Mouse (Mus musculus): Measurements from ENCODE around the gene Erich6b.

The Erich6b gene

DNA sequence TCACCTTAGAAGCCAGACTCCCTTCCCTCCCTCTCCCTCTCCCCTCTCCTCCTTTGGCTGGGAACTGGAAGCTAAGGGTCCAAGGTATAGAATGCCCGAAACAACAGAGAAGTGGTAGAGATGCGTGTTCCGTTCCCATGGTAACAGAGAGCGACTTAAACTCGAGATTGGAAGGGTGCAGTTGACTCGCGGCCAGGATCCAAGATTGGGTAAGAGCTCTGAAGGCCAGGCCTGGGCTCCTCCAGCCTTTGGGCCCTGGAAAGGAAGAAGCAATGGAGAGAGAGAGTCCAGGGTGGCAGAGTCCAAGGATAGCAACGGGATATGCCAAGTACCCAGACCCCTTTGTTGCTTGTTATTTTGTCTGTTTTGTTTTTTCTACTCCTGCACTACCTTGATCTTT lies at the start of gene Erich6b:
TSS of gene Erich6b (plus strand) at position 180 of the 400 bp plus-strand sequence.
- no peak for DNase-seq

DNA sequence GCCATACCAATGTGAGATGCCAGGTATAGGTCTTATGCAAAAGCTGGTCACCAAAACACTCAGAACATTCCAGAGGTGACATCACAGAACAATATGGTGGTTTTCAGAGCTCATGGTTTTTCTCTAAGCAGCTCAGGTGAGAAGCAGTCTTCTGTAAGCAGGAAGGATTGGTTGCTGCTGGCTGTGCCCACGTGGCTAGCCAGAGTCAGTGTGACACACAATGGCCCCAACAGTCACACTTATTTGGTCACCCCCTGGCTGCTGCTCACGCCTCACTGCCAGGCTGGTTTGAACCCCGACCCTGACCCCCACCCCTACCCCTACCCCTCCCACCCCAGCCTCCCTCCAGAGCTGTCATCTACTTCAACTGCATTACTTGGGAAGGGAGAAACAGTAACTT lies 49.1 kb upstream of the Erich6b start, which contains the start of gene Spert:
TSS of gene Spert (minus strand) at position 139 of the 400 bp plus-strand sequence.
- no peak for DNase-seq

DNA sequence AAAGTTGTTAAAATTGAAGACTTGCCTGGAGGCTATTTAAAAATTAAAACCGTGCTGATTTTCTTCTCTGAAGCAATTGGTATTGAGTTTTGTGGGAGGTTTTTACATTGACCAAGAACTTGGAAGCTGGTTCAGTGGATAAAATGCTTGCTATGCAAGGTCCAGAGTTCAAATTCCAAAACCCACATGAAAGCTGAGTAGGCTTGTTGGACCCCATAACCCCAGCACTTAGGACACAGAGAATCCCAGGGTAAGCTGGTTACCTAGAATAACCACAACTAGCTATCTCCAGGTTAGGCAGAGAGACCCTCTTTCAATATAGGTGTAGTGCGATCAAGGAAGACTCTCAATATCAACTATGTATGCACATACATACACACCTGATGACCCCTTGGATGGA lies 32.9 kb upstream of the Erich6b start:
- DNase-seq = no peak

DNA sequence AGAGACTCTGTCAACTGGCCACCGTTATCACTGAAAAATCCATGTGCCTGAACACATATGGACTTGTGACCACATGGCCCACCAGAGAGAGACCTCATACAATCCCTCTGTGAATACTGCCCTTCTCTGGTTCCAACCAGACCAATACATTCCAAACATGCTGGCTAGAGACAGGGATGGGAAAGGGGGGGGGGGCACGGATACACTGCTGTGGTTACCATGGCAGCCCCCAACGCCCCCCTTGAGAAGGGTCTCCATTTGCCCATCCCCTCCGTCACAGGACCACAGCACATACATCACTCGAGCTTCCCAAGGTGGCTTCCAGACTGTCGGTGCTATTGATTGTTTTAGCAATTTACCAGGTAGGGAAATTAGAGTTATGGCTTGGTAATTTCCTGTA lies 25.7 kb upstream of the Erich6b start:
- no peak for DNase-seq

DNA sequence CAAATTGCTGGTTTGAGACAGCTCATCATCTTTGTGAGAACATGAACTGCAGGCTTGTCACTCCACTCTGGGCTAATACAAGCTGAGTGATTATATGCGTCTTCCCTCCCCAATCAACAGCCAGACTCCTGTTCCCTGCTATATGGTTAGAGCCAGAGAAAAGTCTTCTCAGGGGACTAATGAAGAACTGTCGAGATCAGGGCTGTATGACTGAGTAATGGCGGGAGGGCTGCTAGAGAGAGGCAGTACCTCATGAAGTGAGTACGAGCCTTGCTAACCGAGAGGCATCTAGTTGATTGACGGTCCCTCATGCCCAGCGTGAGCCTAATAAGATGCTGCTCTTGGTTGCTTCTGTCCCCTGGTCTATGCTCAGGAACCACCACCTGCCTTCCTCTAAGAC lies 19.1 kb upstream of the Erich6b start:
- no peak for DNase-seq

DNA sequence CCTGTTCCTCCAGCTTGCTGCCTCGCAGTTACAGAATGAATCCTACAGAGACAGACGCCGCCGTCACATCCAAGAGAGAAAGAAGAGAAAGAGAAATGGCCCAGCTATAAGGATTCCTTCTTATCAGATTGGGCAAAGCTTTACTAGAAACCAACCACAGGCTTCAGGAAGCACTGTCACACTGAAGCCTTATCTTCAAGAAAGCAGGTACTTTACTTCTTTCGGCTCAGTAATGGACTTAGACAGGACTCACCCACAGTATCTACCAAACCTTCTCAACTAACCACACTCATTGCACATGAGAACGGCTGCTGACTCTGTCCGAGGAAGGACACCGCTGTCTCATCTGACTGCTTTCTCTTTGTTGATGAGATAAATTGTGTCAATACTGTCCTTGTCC lies 13.2 kb upstream of the Erich6b start:
- DNase-seq = no peak

DNA sequence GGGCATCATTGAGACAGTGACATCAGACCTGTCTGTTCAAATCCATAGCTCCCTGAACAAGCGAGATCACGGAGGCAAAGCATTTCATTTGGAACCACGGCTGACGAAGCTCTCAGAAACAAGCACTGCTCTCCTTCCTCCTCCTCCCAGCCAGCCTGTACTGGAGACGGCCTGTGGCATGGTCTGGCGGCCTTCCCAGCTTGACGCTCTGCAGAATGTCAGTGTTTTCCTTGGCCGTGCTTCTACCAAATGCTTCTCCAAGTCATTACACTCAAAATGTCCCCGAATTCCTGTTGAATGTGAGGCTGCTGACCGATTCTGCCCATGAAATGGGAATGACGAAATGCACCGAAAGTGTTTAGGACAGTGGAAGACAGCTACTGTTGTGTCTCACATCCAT lies 6.7 kb upstream of the Erich6b start:
- DNase-seq = no peak

DNA sequence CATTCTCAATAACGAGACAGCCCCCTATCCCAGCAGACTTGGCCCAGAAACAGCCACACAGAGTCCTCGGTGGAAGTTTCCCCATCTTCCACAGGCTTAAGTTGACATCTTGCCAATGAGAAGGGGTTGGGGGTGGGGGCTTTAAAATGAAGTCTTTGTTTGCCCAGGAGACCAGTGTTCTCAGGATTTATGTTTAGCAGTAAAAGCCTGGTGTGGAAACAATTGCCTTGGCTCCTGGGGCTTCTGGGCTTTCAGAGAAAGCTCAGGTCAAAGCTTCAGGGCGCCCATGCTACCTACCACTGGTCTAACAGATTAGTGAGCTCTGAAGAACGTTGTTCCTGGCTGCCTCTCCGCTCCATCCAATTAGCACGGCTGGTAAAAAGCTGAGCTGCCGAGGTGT lies 6.0 kb upstream of the Erich6b start:
- no peak for DNase-seq

DNA sequence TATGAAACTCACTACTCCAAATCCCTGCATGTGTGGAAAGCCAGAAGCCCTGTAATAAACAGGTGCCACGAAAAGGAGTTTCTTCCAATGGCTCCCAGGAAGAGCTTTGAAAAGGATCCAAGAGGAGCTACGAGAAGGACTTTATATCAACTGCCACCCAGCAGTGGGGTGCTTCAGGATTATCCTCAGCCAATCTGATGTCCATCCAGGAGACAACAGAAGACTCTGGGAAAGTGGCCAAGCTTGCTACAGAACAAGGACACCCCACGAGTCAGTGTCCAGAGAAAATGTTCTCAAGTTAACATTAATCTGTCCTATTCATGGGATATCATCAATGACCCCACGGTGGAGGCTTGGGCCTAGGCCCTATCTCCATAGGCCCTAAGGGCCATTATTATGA lies 4.4 kb upstream of the Erich6b start:
- no peak for DNase-seq

DNA sequence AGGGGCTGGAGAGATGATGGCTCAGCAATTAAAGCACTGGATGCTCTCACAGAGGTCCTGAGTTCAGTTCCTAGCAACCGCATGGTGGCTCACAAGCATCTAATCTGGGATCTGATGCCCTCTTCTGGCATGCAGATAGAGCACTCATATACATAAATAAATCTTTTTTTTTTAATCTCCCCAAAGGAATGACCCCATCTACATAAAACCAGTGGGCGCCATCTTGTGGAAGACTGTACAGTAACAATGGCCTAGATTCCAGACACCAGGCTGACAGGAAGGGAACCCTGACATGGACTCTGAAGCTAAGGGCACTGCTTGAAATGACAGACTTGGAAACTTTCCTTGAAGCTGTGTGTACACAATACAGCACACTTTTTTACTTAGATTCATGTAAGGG lies 1.2 kb upstream of the Erich6b start:
- no peak for DNase-seq

DNA sequence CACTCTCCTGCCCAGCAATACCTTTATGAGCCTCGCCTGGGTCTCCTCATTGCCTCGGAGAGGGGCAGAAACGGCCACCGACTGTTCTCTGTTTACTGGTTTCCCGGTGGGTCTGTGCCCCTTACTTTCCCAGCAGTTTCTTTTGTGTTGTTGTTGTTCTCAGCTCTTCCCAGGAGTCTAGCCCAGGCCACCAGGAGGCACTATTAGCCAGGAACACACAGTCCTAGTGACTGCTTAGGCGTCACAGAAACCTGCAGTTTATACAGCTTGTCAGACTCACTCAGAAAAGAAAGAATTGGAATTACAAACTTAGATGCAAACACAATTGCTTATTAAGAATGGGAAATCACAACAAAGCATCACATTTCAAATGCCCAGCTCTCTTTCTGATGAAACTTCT lies 690 bp upstream of the Erich6b start:
- peak; percentile 6 for DNase-seq

DNA sequence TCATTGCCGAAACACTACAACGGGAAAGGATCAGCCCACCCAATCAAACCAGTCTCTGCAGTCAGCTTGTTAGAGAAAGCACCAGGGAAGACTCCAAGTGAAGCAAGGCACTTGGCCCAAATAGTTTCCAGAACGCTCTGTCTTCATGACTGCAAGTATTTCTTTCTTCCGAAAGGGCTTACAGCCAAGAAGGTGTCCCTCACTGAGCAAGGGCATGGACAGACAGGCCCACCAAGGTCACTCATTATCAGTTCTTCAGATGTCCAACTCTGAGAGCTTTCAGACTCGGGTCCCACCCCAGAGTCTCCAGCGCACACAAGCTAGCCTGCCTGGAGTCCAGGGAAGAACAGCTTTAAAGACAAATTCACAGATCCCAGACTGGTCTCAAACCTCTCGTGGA lies 3.4 kb downstream of the Erich6b start:
- no peak for DNase-seq

DNA sequence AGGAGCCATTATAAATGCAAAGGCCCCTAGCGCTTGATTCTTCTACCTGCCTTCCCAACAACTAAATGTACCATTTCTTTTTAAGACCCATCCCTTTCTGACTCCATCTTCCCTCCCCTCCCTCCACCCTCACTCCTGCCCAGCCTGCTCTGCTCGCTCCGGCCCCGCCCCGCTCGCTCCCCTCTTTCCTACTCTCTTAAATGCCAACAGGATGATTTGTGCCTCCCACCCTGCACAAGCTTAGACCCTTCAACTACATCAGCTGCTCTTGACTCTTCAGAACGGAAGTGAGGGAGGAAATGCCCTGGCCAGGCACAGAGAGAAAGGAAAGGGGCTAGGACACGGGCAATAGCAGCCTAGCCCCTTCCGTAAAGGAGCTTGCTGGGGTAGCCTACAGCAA lies 4.0 kb downstream of the Erich6b start:
- no peak for DNase-seq

DNA sequence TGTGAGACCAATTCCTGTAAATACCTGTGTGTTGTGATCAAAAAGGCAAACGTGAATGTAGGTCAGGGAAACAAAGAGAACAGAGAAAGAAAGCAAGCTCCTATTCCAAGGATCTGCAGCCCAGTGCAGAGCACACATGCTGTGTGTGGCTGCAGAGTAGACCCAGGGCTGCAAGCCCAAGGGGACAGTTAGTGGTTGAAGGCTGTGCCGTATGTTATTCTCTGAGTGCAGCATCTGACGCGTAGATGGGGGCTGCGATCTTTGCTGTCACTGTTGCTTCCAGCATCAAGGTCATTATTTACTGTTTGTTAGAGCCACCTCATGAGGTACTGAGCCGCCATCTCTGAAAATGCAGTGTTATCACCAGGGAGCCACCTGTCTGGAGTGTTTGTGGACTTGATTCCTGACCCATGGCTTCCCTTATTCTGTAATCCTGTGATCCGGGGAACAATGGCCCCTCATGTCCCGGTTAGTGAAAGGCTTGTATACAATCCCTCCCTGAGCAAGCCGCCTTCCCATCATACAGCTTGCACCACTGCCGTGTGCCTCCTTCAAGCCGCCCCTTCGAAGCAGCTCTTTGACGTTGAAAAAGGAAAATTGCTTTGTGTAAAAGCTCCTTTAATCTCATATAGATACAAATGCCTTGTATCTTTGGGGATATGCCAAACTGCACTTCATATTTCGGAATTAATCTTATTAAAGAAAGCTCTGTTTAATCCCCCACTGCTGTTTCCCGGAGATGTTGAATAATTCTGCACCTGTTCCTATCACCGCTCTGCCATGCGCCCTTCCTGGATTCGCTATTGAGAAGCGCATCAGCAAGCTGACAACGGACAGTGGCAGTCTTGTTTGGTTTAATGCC lies 5.1 kb downstream of the Erich6b start:
- DNase-seq = no peak

DNA sequence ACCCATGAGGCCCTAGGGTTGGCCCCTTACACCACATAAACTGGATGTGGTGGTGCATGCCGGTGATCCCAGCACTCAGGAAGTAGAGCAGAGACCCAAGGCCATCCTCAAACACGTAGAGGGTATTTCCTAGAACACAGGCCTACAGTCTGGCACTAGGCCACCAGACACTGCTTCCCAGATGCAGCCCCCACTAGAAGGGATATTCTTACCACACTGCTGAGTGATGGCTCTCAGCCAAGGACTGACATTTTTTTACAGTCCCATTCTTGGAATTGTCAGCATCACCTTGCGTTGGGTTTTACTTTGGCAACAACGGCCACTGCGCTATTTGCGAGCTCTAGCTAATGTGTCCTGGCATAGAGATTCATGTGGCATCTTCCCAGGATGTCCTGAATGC lies 18.9 kb downstream of the Erich6b start:
- no peak for DNase-seq

DNA sequence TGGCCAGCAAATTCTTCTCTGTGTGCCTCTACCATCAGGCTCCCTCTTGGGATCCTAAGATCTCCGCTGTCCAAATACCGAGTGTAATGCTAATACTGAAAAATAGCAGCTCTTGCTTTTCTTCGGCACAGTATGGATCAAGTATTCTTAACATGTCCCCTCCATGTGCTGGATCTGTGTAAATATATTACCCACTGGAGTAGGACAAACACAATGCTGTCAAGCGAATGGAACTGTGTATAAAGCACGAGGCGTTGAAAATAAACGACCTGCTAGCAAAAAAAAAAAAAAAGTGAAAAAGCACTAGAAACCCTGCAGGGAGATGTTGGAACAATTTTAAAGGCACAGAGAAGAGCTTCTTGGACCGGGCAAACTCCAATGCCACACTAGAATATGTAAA lies 19.5 kb downstream of the Erich6b start:
- no peak for DNase-seq

DNA sequence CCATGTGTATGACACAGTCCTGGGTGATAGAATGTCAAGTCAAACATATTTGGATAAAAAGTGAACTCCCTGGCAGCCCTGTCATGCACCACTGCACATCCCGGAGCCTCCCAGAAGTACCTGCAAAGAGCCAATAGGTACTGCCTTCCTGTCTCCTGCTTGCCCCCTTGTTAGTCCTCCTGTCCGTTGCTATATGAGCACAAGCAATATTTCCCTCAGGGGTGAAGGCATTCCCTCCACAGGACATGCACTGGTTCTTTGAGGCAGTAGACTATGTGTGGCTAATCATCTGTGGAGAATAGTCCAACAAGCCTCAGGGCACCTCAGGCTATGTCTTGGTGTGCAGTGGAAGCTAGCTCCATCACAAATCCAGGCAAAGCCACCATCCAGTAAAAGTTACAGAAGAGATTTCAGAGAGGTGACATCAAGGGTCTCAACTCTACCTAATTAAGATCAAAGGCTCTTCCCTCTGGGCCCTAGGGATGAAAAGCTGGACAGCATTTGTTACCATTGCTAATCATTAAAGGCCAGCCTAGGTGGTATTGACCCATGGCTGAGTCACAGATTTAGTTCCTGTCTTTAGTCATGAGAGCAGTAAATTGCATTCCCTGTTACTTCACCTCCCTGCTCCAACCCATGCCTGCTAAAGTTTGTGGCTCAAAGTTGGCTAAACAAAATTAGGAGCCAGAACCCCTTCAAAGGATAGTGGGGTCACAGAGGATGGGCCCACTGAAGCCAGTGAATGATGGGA lies 23.5 kb downstream of the Erich6b start:
- no peak for DNase-seq

DNA sequence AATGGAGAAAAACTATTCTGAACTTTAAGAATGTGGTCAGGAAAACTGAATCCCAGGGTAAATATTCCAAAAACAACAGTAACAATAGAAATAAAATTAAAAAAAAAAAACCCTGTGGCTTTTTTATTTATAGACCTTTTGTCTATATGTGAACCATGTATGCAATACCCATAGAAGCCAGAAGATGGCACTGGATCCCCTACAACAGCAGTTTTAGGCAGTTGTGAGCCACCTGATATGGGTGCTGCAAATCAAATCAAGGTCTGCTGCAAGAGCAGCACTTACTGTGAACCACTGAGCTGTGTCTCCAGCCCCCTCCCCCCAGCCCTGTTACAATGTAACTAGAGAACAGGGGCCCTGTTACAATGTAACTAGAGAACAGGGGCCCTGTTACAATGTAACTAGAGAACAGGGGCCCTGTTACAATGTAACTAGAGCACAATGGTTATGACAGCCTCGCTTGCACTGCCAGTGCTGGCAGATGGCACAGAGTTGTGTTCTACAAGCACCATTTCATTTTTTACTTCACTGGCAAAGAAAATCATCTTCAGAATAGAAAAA lies 27.1 kb downstream of the Erich6b start:
- DNase-seq = no peak

DNA sequence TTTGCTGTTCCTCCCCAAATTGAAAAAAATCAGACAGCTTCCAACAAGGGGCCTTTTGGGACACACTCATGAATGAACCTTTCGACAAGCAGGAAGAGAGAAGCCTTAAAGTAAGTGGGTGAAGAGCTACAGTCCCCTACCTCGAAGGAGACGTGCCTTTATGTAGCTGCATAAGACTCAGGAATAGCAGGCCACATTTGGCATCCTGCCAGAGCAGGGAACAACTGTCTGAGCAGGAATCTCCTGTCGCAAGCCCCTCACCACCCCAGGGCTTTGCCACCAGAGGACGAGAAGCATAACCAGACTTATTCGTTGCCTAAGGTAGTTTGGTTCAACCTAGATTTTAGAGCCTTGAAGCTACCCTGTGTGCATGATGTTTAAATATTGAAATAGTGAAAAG lies 34.3 kb downstream of the Erich6b start:
- DNase-seq = no peak

DNA sequence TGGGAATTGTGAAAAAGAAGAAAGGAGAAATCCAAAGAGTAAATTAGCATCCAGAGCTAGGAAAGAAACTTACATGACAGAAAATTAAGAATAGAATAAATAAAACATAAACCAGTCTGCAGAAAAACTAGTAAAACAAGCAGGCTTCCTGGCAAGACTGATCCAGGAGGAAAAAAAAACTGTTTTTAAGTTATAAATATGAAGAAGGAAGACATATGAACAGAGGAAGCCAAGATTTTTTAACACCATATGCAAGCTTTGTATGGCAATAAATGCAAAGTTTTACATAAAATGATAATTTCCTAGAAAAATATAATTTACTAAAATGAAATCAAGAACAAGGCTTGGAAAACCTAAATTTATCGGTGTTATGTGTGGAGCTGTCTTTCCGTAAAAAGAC lies 48.4 kb downstream of the Erich6b start:
- DNase-seq = no peak

DNA sequence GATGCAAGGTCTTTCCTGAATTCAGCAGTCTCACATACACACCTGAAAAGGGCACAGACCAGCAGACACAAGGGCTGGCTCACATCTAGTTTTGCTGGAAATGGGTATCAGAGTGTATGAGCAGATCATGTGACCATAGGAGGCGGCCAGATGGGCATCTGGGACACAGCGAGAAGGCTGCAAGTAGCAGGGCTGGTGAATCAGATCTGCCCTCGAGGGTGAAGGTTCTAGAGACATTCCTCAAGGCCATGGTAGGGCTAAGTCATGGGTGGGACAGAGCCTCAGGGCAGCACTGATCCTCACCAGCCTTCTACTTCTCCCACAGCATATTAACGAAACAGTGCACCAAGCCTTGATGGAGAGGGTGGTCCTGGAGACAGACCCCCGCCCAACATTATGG lies 54.0 kb downstream of the Erich6b start:
- no peak for DNase-seq

DNA sequence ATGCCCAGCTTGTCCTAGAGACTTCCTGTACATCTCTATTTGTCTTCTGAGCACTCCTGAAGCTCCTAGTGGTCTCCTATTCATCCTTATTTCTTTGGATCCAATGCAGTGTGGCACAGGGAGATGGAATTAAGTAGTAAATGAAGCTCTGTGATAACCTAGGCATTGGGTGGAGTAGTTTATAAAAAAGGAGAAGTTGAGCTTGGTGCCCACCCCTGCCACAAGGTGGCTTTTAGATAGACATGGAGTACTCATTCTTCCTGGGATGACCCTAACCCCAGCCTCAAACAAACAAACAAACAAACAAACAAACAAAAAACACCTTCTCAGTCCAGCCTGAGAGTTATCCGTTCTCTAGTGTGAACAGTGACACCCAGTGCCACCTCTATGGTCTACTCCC lies 55.9 kb downstream of the Erich6b start:
- DNase-seq = no peak

DNA sequence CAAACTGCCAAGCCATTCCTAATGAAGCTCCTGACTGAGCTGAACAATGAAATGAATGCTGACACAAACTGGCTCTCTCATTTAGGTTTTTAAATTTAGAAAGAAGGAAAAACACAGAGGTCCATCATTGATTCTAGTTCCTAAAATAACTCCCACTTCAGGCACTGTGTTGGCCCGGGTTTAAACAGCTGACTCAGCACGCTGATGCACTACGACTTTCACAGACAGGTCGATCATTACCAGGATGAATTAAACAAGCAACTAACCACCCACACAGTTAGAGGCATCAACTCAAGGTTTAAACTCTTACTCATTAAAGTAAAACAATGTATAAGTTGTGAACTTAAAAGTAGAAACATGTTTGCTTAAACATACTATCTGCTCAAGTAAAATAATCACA lies 64.6 kb downstream of the Erich6b start:
- no peak for DNase-seq

DNA sequence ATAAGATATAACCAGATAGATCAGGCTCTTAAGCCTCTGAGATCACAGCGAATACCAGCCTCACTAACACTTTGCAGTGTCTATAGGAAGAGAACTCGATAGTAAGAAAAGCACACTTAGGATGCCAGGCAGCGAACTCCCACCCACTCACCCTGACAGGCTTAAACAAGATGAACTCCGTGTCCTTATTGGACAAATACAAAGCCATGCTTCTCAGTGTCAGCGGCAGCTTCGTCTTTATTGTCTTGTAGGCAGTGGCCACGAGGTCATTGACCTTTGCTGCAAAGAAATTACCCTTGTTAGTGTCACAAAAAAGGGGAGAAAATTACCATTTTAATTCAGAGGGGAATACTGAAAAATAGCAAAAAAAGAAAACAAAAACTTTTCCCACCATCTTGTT lies 65.7 kb downstream of the Erich6b start:
- DNase-seq = no peak

All from liver (tissue).